Mouse (Mus musculus) midbrain, postnatal 0 days (tissue): Measurements from ENCODE around the gene Hebp1. TPM values are rescaled to one million over a fixed set of nuclear protein-coding genes. Genes with fewer than 3 reads are reported as not detected.

Experiments used
- ATAC-seq: fragments of 200-750 bp; cut with Nextera tagmentation; 2 replicates; pipeline ENCODE4 v1.8.0; 2017; ENCODE audit warnings: moderate number of reproducible peaks, mild to moderate bottlenecking, moderate TSS enrichment, moderate library complexity; ENCODE audit not compliant: low FRiP score
- DNase-seq: peaks from one replicate; pipeline ENCODE4 v3.0.0-alpha.2; 2015; ENCODE audit warnings: low spot score
- H3K27ac ChIP-seq: fragments of 300-500 bp; sonication (generic); 2 replicates; pipeline ENCODE4 v1.5.1; 2014; ENCODE audit warnings: low read depth, mild to moderate bottlenecking, low read length, mixed read lengths
- H3K27me3 ChIP-seq: fragments of 300-500 bp; sonication (generic); 2 replicates; pipeline ENCODE4 v1.6.1; 2014; ENCODE audit warnings: low read length, control low read depth, mixed read lengths; ENCODE audit not compliant: insufficient read depth
- H3K36me3 ChIP-seq: fragments of 300-500 bp; sonication (generic); 2 replicates; pipeline ENCODE4 v1.6.1; 2014; ENCODE audit warnings: low read length, control low read depth, mixed read lengths; ENCODE audit not compliant: insufficient read depth
- H3K4me1 ChIP-seq: fragments of 300-500 bp; sonication (generic); 2 replicates; pipeline ENCODE4 v1.6.1; 2014; ENCODE audit warnings: mild to moderate bottlenecking, control low read depth, antibody characterized with exemption, low read length, mixed read lengths; ENCODE audit not compliant: insufficient read depth
- H3K4me2 ChIP-seq: fragments of 300-500 bp; sonication (generic); 2 replicates; pipeline ENCODE4 v1.6.1; 2014; ENCODE audit warnings: low read depth, mild to moderate bottlenecking, low read length, mixed read lengths; ENCODE audit not compliant: poor library complexity, severe bottlenecking
- H3K4me3 ChIP-seq: fragments of 300-500 bp; sonication (generic); 2 replicates; pipeline ENCODE4 v1.5.1; 2014; ENCODE audit warnings: low read depth, mild to moderate bottlenecking, low read length, moderate library complexity
- H3K9ac ChIP-seq: fragments of 300-500 bp; sonication (generic); replicated peaks from 2 replicates; pipeline ENCODE4 v1.6.1; 2014; ENCODE audit warnings: mild to moderate bottlenecking, low read length, moderate library complexity, mixed read lengths; ENCODE audit not compliant: poor library complexity, severe bottlenecking
- H3K9me3 ChIP-seq: fragments of 300-500 bp; sonication (generic); 2 replicates; pipeline ENCODE4 v1.6.1; 2016; ENCODE audit warnings: low read length, control low read depth
- CTCF ChIP-seq: IDR thresholded peaks from 2 replicates; pipeline ENCODE4 v1.5.1; 2016; ENCODE audit warnings: antibody characterized with exemption, mild to moderate bottlenecking
- WGBS: fragments of 180-500 bp; shearing (Covaris S2); extraction: QIAGEN DNeasy Blood & Tissue Kit; methylation state at CpG from one replicate; pipeline ENCODE4 v1.1.7; 2014; 5-methylcytosine and 5-hydroxymethylcytosine counted together
- polyA plus RNA-seq: library from polyadenylated mRNA; unstranded; fragments of >200 nt; fragmentation: Nextera tagmentation; extraction: Ambion mirVana; gene quantifications from 2 replicates; pipeline ENCODE4 v1.2.1, GENCODE M21; 2015
- total RNA-seq: library from RNA; depleted of rRNA; stranded (reverse); fragments of >200 nt; gene quantifications from 2 replicates; pipeline ENCODE4 v1.2.3, GENCODE M21; 2014

Gene Hebp1
- total and polyA plus RNA-seq, 2 experiments from 2014 or later, result 8.7 to 8.9 TPM

- Histone ChIP-seq H3K36me3 (no peaks in the 10 kb centered on the region), H3K9me3 (no peaks in the 10 kb centered on the region), H3K27me3 (no peaks in the 10 kb centered on the region), H3K4me3 (no peak overlapping the region), H3K4me2 (no peak overlapping the region), H3K9ac (no peak overlapping the region), H3K27ac (no peak overlapping the region), H3K4me1 (no peaks in the 10 kb centered on the region)
- 0 out of 2 replicates have a peak, but pooled peaks have one; percentile 24 for ATAC-seq
- peak; percentile 68 for TF ChIP-seq CTCF
- DNase-seq, result no peak
- 53% methylated on average over 1 of the region's 1 CpGs for WGBS
Observed at GRCm38 (mm10) chr6:135148506-135148905, 49.3 kb downstream of the Hebp1 start.

- Histone ChIP-seq H3K9me3 (no peaks in the 10 kb centered on the region), H3K9ac (no peak overlapping the region), H3K4me1 (no peaks in the 10 kb centered on the region; the same call in 1 of the 2 replicates), H3K36me3 (no peaks in the 10 kb centered on the region), H3K27ac (no peak overlapping the region), H3K4me3 (no peak overlapping the region), H3K27me3 (no peaks in the 10 kb centered on the region), H3K4me2 (no peak overlapping the region)
- WGBS, result 90% methylated on average over 5 of the region's 5 CpGs
- TF ChIP-seq CTCF, result no peak
- DNase-seq (no peak), ATAC-seq (no peak)
Observed at GRCm38 (mm10) chr6:135145976-135146375, 51.8 kb downstream of the Hebp1 start.

GRCm38 (mm10) chr6:135144516-135144915, 53.3 kb downstream of the Hebp1 start:
- peak; percentile 52; the same call in 1 of the 2 replicates for ATAC-seq

GRCm38 (mm10) chr6:135143151-135143550, 54.7 kb downstream of the Hebp1 start:
- Histone ChIP-seq H3K4me1 (no peaks in the 10 kb centered on the region; the same call in 1 of the 2 replicates), H3K9me3 (no peaks in the 10 kb centered on the region), H3K4me2 (no peak overlapping the region), H3K27ac (no peak overlapping the region), H3K27me3 (no peaks in the 10 kb centered on the region), H3K9ac (no peak overlapping the region), H3K4me3 (no peak overlapping the region), H3K36me3 (no peaks in the 10 kb centered on the region)
- no peak for DNase-seq
- TF ChIP-seq CTCF, result no peak
- WGBS, result 96% methylated on average over 5 of the region's 5 CpGs
- no peak for ATAC-seq

More at GRCm38 (mm10) chr6:135144516-135144915, 53.3 kb downstream of the Hebp1 start:
- peak; percentile 97 for TF ChIP-seq CTCF
- no peak overlapping the region for H3K9ac ChIP-seq
- H3K4me1 ChIP-seq, result no peaks in the 10 kb centered on the region; the same call in 1 of the 2 replicates
- no peaks in the 10 kb centered on the region for H3K27me3 ChIP-seq
- DNase-seq, result peak; percentile 82
- no peak overlapping the region for H3K27ac ChIP-seq
- H3K4me2 ChIP-seq, result no peak overlapping the region
- H3K9me3 ChIP-seq, result no peaks in the 10 kb centered on the region
- H3K36me3 ChIP-seq, result no peaks in the 10 kb centered on the region
- no peak overlapping the region for H3K4me3 ChIP-seq
- WGBS, result 5% methylated on average over 3 of the region's 3 CpGs

GRCm38 (mm10) chr6:135141451-135142147, 56.2 kb downstream of the Hebp1 start:
- Histone ChIP-seq H3K27me3 (no peaks in the 10 kb centered on the region), H3K9me3 (no peaks in the 10 kb centered on the region), H3K4me1 (no peaks in the 10 kb centered on the region; the same call in 1 of the 2 replicates), H3K27ac (no peak overlapping the region), H3K36me3 (no peaks in the 10 kb centered on the region), H3K4me3 (no peak overlapping the region), H3K4me2 (no peak overlapping the region), H3K9ac (no peak overlapping the region)
- WGBS, result 45% methylated on average over 16 of the region's 16 CpGs
- ATAC-seq, result peak; percentile 53; the same call in 1 of the 2 replicates
- no peak for TF ChIP-seq CTCF
- DNase-seq, result peak; percentile 21

GRCm38 (mm10) chr6:135138746-135139145, 59.1 kb downstream of the Hebp1 start:
- no peaks in the 10 kb centered on the region for H3K9me3 ChIP-seq
- H3K4me3 ChIP-seq, result no peak overlapping the region
- 52% methylated on average over 14 of the region's 14 CpGs for WGBS
- DNase-seq (peak; percentile 17), ATAC-seq (no peak)
- no peaks in the 10 kb centered on the region for H3K36me3 ChIP-seq
- no peaks in the 10 kb centered on the region for H3K27me3 ChIP-seq
- no peak overlapping the region for H3K9ac ChIP-seq
- no peak for TF ChIP-seq CTCF
- H3K27ac ChIP-seq, result no peak overlapping the region
- H3K4me2 ChIP-seq, result no peak overlapping the region
- no peaks in the 10 kb centered on the region; the same call in 1 of the 2 replicates for H3K4me1 ChIP-seq
